Mouse (Mus musculus): ENCODE data around the gene Fgf22. TPM values are rescaled to one million over a fixed set of nuclear protein-coding genes. Genes with fewer than 3 reads are reported as not detected.
A peak's percentile ranks its signal among the peaks of the same experiment; 100 is the strongest.

Gene Fgf22
- polyA plus RNA-seq, 1 experiment from 2014 or later: 0.18 TPM

DNA sequence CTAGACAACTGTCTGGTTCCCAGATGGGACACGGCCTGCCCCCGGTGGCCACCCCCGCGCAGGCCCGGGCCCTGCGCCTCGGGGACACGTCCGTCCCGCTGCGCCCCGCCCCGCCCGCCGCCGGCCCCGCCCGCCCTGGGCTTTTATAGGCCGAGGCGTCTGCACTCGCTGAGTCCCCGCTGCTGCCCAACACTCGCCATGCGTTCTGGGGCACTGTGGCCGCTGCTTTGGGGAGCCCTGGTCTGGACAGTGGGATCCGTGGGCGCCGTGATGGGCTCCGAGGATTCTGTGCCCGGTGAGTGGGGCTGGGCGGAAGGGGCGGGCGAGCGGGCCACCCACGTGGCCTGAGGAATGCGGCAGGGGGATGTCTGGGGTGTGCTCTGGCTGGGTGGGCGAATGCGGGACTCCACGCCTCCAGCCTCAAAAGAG lies 22.2 kb downstream of the Fgf22 start, which contains the start of gene Fstl3:
Gene Fstl3, plus strand, starts transcription at position 170 of the 429 bp plus-strand sequence.
- no peaks in the 10 kb centered on the region for H3K9me3 ChIP-seq (ENCODE audit: low read length)
- H3K9ac ChIP-seq (replicated peaks; ENCODE audit: low read depth): peak within 1 kb of the TSS; percentile 27; the same call in 1 of the 2 replicates
- no peaks in the 10 kb centered on the region; the same call in 1 of the 2 replicates for H3K36me3 ChIP-seq (ENCODE audit: insufficient read depth, low read length)
- peak within 1 kb of the TSS; percentile 40 for H3K4me3 ChIP-seq (ENCODE audit: low read depth, low read length)
- WGBS: 3% methylated on average over 39 of the region's 39 CpGs
- no peak for TF ChIP-seq CTCF (IDR thresholded peaks at IDR 0.05)
- TF ChIP-seq EP300 (IDR thresholded peaks at IDR 0.05): no peak
- DNase-seq (ENCODE audit: low spot score) (no peak), ATAC-seq (no peak)
- H3K27ac ChIP-seq (ENCODE audit: low read length): peak within 1 kb of the TSS; percentile 60
- peak within 1 kb of the TSS; percentile 58 for H3K4me2 ChIP-seq (replicated peaks; ENCODE audit: low read depth, low read length)
- H3K4me1 ChIP-seq (ENCODE audit: insufficient read depth, low read depth, low read length): peaks cover 17% of the 10 kb centered on the region; the same call in 1 of the 2 replicates
- no peaks in the 10 kb centered on the region for H3K27me3 ChIP-seq (replicated peaks; ENCODE audit: insufficient read depth, low read length)

DNA sequence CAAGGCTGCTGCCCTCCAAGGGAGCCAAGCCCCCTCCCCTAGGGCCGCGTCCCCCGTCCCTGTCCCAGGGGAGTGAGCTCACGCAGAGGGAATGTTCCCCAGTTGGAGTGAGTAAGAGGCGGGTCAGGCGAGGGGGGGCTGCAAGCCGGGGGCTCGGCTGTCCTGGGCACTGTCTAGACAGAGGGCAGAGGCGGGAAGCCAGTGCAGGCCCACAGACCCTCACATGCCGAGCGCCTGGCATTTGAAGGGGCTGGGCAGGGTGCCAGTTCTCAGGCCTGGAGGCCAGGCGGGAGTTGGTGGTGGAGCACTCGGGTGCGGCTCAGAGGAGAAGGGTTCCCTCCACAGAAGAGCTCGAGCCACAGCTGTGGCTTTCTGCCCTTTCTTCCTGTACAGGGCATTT lies 23.1 kb downstream of the Fgf22 start:
- TF ChIP-seq EP300 (IDR thresholded peaks at IDR 0.05) (0 out of 2 replicates have a peak, but pooled peaks have one; percentile 29), CTCF (IDR thresholded peaks at IDR 0.05) (no peak)
- H3K27me3 ChIP-seq (replicated peaks; ENCODE audit: insufficient read depth, low read length): no peaks in the 10 kb centered on the region
- no peaks in the 10 kb centered on the region; the same call in 1 of the 2 replicates for H3K36me3 ChIP-seq (ENCODE audit: insufficient read depth, low read length)
- peak overlapping the region; percentile 60 for H3K27ac ChIP-seq (ENCODE audit: low read length)
- no peaks in the 10 kb centered on the region for H3K9me3 ChIP-seq (ENCODE audit: low read length)
- DNase-seq (ENCODE audit: low spot score) (peak; percentile 72), ATAC-seq (peak; percentile 20)
- H3K9ac ChIP-seq (replicated peaks; ENCODE audit: low read depth): no peak overlapping the region
- H3K4me2 ChIP-seq (replicated peaks; ENCODE audit: low read depth, low read length): peak overlapping the region; percentile 58
- 2% methylated on average over 15 of the region's 15 CpGs for WGBS
- peaks cover 17% of the 10 kb centered on the region; the same call in 1 of the 2 replicates for H3K4me1 ChIP-seq (ENCODE audit: insufficient read depth, low read depth, low read length)
- peak overlapping the region; percentile 40; the same call in 1 of the 2 replicates for H3K4me3 ChIP-seq (ENCODE audit: low read depth, low read length)

DNA sequence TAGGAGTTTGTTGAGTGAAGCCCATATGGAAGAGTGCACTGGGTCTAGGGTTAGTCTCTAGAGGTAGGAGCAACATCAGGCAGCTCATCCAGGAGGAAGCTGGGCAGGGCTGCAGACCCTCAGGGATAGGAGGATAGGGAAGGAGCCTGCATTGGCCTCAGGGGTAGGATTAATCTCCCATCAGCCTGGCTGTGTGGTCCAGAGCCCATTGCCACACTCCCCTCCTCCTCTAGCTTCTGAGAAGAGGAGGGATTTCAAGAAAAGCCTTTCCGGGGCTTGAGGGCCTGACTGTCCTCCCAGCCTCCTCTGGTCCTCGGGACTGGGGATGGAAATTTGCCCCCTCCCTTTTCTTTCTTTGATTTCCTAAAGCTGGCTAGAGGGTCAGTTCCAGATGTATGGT lies 24.3 kb downstream of the Fgf22 start:
- Histone ChIP-seq H3K27ac (ENCODE audit: low read length) (no peak overlapping the region), H3K4me3 (ENCODE audit: low read depth, low read length) (no peak overlapping the region), H3K36me3 (ENCODE audit: insufficient read depth, low read length) (no peaks in the 10 kb centered on the region; the same call in 1 of the 2 replicates), H3K4me2 (replicated peaks; ENCODE audit: low read depth, low read length) (0 out of 2 replicates have a peak overlapping the region, but pooled peaks have one; percentile 61), H3K27me3 (replicated peaks; ENCODE audit: insufficient read depth, low read length) (no peaks in the 10 kb centered on the region), H3K9me3 (ENCODE audit: low read length) (no peaks in the 10 kb centered on the region), H3K9ac (replicated peaks; ENCODE audit: low read depth) (no peak overlapping the region), H3K4me1 (ENCODE audit: insufficient read depth, low read depth, low read length) (peaks cover 17% of the 10 kb centered on the region; the same call in 1 of the 2 replicates)
- no peak for ATAC-seq
- TF ChIP-seq CTCF (IDR thresholded peaks at IDR 0.05): no peak
- TF ChIP-seq EP300 (IDR thresholded peaks at IDR 0.05): no peak
- 17% methylated on average over 2 of the region's 2 CpGs for WGBS
- DNase-seq (ENCODE audit: low spot score): no peak

DNA sequence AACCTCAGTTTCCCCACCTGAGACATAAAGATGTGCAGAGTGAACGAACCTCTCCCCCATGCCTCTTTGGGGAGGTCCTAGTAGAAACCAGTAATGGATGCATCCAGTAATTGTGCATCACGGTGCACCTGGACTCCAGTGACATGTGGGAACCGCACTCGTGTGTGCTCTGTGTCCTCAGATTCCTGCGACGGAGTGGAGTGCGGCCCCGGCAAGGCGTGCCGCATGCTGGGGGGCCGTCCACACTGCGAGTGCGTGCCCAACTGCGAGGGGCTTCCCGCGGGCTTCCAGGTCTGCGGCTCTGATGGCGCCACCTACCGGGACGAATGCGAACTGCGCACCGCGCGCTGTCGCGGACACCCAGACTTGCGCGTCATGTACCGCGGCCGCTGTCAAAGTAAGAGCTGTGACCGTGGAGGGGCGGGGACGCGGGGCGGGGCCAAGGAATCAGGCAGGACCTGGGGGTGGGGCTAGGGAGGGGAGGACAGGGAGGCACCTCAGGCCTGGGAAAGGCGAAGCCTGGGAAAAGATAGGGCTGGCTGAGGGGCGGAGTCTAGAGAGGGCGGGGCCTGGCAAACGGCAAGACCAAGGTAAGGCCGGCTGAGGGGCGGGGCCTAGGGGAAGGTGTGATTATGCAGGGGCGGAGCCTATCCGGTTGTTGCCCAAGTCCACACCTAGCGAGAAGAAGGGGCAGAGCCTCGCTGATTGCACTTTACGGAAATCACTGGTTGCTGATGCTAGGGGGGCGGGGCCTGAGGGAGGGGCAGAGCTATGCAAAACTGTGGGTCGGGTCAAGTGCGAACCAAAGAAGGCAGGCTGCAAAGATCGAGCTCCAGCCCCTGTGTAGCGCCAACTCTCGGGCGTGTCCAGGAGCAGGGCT lies 25.1 kb downstream of the Fgf22 start:
- H3K9ac ChIP-seq (replicated peaks; ENCODE audit: low read depth): no peak overlapping the region
- H3K4me2 ChIP-seq (replicated peaks; ENCODE audit: low read depth, low read length): peak overlapping the region; percentile 61
- WGBS: 2% methylated on average over 55 of the region's 55 CpGs
- DNase-seq (ENCODE audit: low spot score) (peak; percentile 98), ATAC-seq (peak; percentile 88)
- no peaks in the 10 kb centered on the region for H3K9me3 ChIP-seq (ENCODE audit: low read length)
- H3K36me3 ChIP-seq (ENCODE audit: insufficient read depth, low read length): no peaks in the 10 kb centered on the region; the same call in 1 of the 2 replicates
- H3K4me3 ChIP-seq (ENCODE audit: low read depth, low read length): peak overlapping the region; percentile 31
- peaks cover 17% of the 10 kb centered on the region; the same call in 1 of the 2 replicates for H3K4me1 ChIP-seq (ENCODE audit: insufficient read depth, low read depth, low read length)
- peak overlapping the region; percentile 78 for H3K27ac ChIP-seq (ENCODE audit: low read length)
- H3K27me3 ChIP-seq (replicated peaks; ENCODE audit: insufficient read depth, low read length): no peaks in the 10 kb centered on the region
- no peak for TF ChIP-seq EP300 (IDR thresholded peaks at IDR 0.05)
- TF ChIP-seq CTCF (IDR thresholded peaks at IDR 0.05): peak; percentile 89

DNA sequence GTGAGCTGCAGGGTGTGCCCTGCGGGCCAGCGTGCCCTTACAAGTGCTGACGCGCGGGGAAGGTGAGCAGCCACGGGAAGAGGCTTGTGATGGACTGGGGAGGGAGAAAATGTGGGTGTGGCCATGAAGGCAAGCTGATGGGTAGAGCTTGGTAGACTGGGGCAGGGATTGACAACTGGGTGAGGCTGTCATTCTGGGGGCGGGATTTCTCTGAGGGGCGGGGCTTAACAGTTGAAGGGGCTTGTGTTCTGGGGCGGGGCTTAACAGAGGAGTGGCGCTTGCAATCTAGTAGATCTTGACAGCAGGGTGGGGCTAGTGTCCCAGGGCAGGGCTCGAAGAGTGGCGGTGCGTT lies 25.8 kb downstream of the Fgf22 start:
- TF ChIP-seq EP300 (IDR thresholded peaks at IDR 0.05) (no peak), CTCF (IDR thresholded peaks at IDR 0.05) (no peak)
- no peak overlapping the region for H3K9ac ChIP-seq (replicated peaks; ENCODE audit: low read depth)
- under 1% methylated on average over 13 of the region's 13 CpGs for WGBS
- DNase-seq (ENCODE audit: low spot score) (no peak), ATAC-seq (no peak)
- no peaks in the 10 kb centered on the region; the same call in 1 of the 2 replicates for H3K36me3 ChIP-seq (ENCODE audit: insufficient read depth, low read length)
- H3K4me2 ChIP-seq (replicated peaks; ENCODE audit: low read depth, low read length): peak overlapping the region; percentile 61
- peak overlapping the region; percentile 78 for H3K27ac ChIP-seq (ENCODE audit: low read length)
- H3K4me1 ChIP-seq (ENCODE audit: insufficient read depth, low read depth, low read length): peaks cover 17% of the 10 kb centered on the region; the same call in 1 of the 2 replicates
- H3K9me3 ChIP-seq (ENCODE audit: low read length): no peaks in the 10 kb centered on the region
- peak overlapping the region; percentile 31 for H3K4me3 ChIP-seq (ENCODE audit: low read depth, low read length)
- H3K27me3 ChIP-seq (replicated peaks; ENCODE audit: insufficient read depth, low read length): no peaks in the 10 kb centered on the region

DNA sequence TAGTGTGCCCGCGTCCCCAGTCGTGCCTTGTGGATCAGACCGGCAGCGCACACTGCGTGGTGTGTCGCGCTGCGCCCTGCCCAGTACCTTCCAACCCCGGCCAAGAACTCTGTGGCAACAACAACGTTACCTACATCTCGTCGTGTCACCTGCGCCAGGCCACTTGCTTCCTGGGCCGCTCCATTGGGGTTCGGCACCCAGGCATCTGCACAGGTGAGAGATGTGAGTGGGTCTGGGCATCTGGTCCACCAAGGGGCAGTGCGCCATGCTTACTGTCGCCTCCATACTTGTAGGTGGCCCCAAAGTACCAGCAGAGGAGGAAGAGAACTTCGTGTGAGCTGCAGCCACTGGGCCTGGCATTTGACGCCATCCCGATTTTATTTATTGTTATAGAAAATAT lies 26.3 kb downstream of the Fgf22 start:
- WGBS: 27% methylated on average over 21 of the region's 21 CpGs
- H3K27ac ChIP-seq (ENCODE audit: low read length): peak overlapping the region; percentile 78
- no peak for TF ChIP-seq EP300 (IDR thresholded peaks at IDR 0.05)
- no peak for TF ChIP-seq CTCF (IDR thresholded peaks at IDR 0.05)
- peak overlapping the region; percentile 31 for H3K4me3 ChIP-seq (ENCODE audit: low read depth, low read length)
- peaks cover 17% of the 10 kb centered on the region; the same call in 1 of the 2 replicates for H3K4me1 ChIP-seq (ENCODE audit: insufficient read depth, low read depth, low read length)
- no peaks in the 10 kb centered on the region for H3K9me3 ChIP-seq (ENCODE audit: low read length)
- no peaks in the 10 kb centered on the region for H3K27me3 ChIP-seq (replicated peaks; ENCODE audit: insufficient read depth, low read length)
- peak overlapping the region; percentile 61 for H3K4me2 ChIP-seq (replicated peaks; ENCODE audit: low read depth, low read length)
- H3K9ac ChIP-seq (replicated peaks; ENCODE audit: low read depth): no peak overlapping the region
- DNase-seq (ENCODE audit: low spot score) (no peak), ATAC-seq (no peak)
- no peaks in the 10 kb centered on the region; the same call in 1 of the 2 replicates for H3K36me3 ChIP-seq (ENCODE audit: insufficient read depth, low read length)

Measured in lung, postnatal 0 days (tissue).